Mouse (Mus musculus) gastrocnemius, postnatal 4 days (tissue): ENCODE measurements around the gene Tmem106a. TPM values are rescaled to one million over a fixed set of nuclear protein-coding genes. Genes with fewer than 3 reads are reported as not detected.
"Not testable (repeated sequence)": the region's sequence is repeated elsewhere in the genome, so short reads cannot be mapped to it uniquely, and the experiment has no call there.

Experiments used
- DNase-seq, 2 experiments: peaks; one replicate each; pipeline ENCODE4 v3.0.0; 2021 to 2022; ENCODE audit warnings: low spot score in 2 of 2, mixed read lengths in 2 of 2
- total RNA-seq, 2 experiments: library from RNA; stranded (reverse); gene quantifications; 2 replicates each; pipeline ENCODE4 v1.2.3; 2021

Tmem106a gene
- total RNA-seq, 2 experiments from 2014 or later: 7.0 to 14.0 TPM

GRCm38 (mm10) chr11:101589989-101590624, 8.1 kb downstream of the Tmem106a start:
- DNase-seq: no peak

GRCm38 (mm10) chr11:101599156-101599555, 17.1 kb downstream of the Tmem106a start, which contains the start of gene Gm11634:
Gm11634 (minus strand) TSS chr11:101599256.
- DNase-seq: no peak

GRCm38 (mm10) chr11:101602491-101602890, 20.4 kb downstream of the Tmem106a start:
- DNase-seq: peak; percentile 32 to 73

- DNase-seq: no peak
These were observed 22.1 kb downstream of the Tmem106a start for GRCm38 (mm10) chr11:101604116-101604515.

GRCm38 (mm10) chr11:101604531-101605453, 22.8 kb downstream of the Tmem106a start:
- DNase-seq: peak; percentile 30 to 60

- not testable (repeated sequence) for DNase-seq
These were observed 25.1 kb downstream of the Tmem106a start for GRCm38 (mm10) chr11:101607134-101607533.

GRCm38 (mm10) chr11:101610445-101610844, 28.4 kb downstream of the Tmem106a start:
- DNase-seq: no peak

GRCm38 (mm10) chr11:101613596-101613995, 31.6 kb downstream of the Tmem106a start:
- no peak for DNase-seq

- DNase-seq: no peak
These were observed 32.1 kb downstream of the Tmem106a start for GRCm38 (mm10) chr11:101614116-101614515.

GRCm38 (mm10) chr11:101615380-101615779, 33.3 kb downstream of the Tmem106a start:
- DNase-seq: no peak

GRCm38 (mm10) chr11:101616104-101616503, 34.1 kb downstream of the Tmem106a start:
- no peak for DNase-seq

- DNase-seq: no peak
These were observed 35.1 kb downstream of the Tmem106a start for GRCm38 (mm10) chr11:101616948-101617767.

GRCm38 (mm10) chr11:101617849-101618248, 35.8 kb downstream of the Tmem106a start:
- no peak for DNase-seq

GRCm38 (mm10) chr11:101618596-101618995, 36.6 kb downstream of the Tmem106a start:
- no peak for DNase-seq

GRCm38 (mm10) chr11:101620022-101620655, 38.1 kb downstream of the Tmem106a start:
- DNase-seq: not testable (repeated sequence)

- DNase-seq: no peak
These were observed 44.6 kb downstream of the Tmem106a start for GRCm38 (mm10) chr11:101626649-101626994.

- peak; percentile 42 to 79 for DNase-seq
These were observed 45.2 kb downstream of the Tmem106a start, which contains the start of gene Rdm1 for GRCm38 (mm10) chr11:101626995-101627856. Rdm1 (plus strand) TSS chr11:101627195.

- peak; percentile 74 to 89 for DNase-seq
These were observed 46.0 kb downstream of the Tmem106a start for GRCm38 (mm10) chr11:101627857-101628559.
